Mouse (Mus musculus): ENCODE results near the gene L3mbtl4.

The L3mbtl4 gene

GRCm38 (mm10) chr17:68273527-68273926 is at the start of gene L3mbtl4:
TSS of gene L3mbtl4 (plus strand) at chr17:68273797.
- peak; percentile 17 for DNase-seq

GRCm38 (mm10) chr17:68230484-68230883 is 43.1 kb upstream of the L3mbtl4 start:
- DNase-seq, result no peak

GRCm38 (mm10) chr17:68235380-68235779 is 38.2 kb upstream of the L3mbtl4 start:
- DNase-seq, result no peak

DNA sequence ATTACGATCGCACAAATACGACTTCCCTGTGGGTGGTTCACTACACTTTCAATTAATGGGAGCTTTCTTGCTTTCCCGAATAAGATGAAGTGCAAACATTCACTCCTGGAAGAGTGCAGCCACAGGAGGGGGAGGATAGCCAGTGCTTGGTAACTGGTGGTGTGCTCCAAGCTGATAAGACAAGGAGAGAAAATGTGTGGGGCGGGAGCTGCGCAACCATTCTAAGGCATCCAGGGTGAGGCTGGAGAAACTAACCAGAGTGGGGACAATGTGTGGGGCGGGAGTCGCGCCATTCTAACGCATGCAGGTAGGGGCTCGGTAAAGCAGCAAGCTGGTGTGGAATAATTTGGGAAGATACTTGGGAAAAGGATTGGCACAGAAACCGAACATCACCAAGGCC is 36.6 kb upstream of the L3mbtl4 start:
- DNase-seq, result no peak

- peak; percentile 13 for DNase-seq
Measured at GRCm38 (mm10) chr17:68240171-68240570, 33.4 kb upstream of the L3mbtl4 start.

- DNase-seq, result peak; percentile 8
Measured at GRCm38 (mm10) chr17:68264835-68265557, 8.6 kb upstream of the L3mbtl4 start.

GRCm38 (mm10) chr17:68273954-68274353 is 357 bp downstream of the L3mbtl4 start:
- no peak for DNase-seq

DNA sequence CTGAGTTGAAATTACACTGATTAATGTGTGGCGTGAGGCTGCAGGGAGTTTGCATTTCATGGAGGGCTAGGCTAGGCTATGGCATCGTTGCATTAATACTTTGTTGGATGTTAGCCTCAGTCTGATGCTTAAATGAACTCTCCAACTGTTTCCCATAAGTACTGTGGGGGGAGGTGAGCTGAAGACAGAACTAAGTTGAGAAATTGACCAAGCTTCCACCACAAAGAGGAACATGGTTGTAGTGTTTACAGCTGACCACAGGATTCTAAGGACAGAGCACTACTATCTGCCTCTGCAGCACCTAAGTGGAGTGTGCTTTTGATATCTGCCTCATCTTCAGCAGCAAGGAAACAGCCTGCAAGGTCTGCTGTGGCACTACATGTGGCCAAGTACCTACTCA is 1.5 kb downstream of the L3mbtl4 start:
- no peak for DNase-seq

DNA sequence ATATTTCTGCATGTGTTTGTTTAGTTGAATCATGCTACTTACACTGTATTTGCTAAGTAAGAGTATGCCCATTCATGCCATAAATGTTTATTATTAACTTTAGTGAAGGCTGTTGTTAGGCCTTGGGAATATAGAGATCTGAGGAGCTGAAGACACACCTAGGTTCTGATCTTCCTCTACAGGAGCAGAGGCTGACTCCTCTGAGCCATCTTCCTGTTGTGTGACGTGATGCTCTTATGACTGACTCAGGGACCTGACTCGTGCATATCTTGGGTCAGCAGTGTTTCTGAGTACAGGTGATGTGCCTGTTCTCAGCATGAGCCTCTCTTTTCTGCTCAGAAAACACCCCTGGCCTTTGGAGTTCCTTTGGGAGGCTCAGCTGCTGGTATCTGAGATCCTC is 7.3 kb downstream of the L3mbtl4 start:
- DNase-seq, result no peak

GRCm38 (mm10) chr17:68285119-68285782 is 11.7 kb downstream of the L3mbtl4 start:
- DNase-seq, result no peak

GRCm38 (mm10) chr17:68288094-68288493 is 14.5 kb downstream of the L3mbtl4 start:
- DNase-seq, result no peak

GRCm38 (mm10) chr17:68288699-68289098 is 15.1 kb downstream of the L3mbtl4 start:
- no peak for DNase-seq

- DNase-seq, result no peak
Measured at GRCm38 (mm10) chr17:68291713-68292364, 18.2 kb downstream of the L3mbtl4 start.

- no peak for DNase-seq
Measured at GRCm38 (mm10) chr17:68308381-68308780, 34.8 kb downstream of the L3mbtl4 start.

- DNase-seq, result no peak
Measured at GRCm38 (mm10) chr17:68312286-68312927, 38.8 kb downstream of the L3mbtl4 start.

GRCm38 (mm10) chr17:68320940-68321339 is 47.3 kb downstream of the L3mbtl4 start:
- DNase-seq, result no peak

GRCm38 (mm10) chr17:68322607-68323006 is 49.0 kb downstream of the L3mbtl4 start:
- no peak for DNase-seq

GRCm38 (mm10) chr17:68332225-68332624 is 58.6 kb downstream of the L3mbtl4 start:
- DNase-seq, result no peak

DNA sequence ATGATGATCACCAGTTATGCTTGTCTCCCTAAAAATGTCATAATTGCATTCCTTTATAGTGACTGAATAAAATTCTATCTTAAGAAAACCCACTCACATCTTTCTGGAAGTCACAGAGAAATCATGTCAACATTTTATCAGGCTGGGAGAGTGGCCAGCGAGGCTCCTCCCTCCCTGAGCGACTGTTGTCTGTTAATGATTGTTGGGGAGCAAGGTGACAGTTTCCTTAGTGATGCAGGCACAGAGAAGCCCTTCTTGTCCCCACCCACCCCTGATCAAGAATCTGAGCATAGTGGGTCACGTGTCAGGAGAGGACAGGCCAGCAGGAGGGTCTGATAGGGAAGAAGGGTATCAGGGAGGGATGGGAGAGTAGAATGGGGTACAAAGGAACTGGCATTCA is 59.8 kb downstream of the L3mbtl4 start:
- no peak for DNase-seq

DNA sequence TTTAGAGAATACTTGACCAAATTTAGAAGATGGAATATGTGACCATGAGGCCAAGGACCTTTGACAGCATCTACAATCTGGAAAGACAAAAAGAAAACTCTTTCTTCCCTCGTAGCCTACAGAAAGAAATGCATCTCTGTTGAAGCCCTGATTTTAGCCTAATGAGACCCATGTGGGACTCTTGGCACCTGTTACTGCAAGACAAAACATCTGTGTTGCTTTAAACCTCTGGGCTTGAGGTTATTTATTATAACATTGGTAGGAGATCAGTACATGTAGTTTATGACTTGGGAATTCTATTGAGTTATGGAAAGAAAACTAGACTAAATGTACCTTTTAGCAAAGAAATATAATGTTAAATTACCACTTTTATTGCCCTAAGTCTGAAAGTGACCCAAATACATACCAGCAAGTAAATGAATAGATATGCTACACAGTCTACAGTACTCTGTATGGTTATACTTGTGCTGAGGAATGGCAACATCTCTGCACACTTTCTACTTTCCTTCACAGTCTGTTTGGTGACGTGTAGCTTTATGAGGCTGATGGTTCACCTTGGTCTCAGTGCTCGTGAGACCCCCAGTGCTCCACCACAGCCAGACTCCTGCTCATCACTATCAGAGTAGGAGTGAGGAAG is 65.4 kb downstream of the L3mbtl4 start:
- DNase-seq, result no peak

DNA sequence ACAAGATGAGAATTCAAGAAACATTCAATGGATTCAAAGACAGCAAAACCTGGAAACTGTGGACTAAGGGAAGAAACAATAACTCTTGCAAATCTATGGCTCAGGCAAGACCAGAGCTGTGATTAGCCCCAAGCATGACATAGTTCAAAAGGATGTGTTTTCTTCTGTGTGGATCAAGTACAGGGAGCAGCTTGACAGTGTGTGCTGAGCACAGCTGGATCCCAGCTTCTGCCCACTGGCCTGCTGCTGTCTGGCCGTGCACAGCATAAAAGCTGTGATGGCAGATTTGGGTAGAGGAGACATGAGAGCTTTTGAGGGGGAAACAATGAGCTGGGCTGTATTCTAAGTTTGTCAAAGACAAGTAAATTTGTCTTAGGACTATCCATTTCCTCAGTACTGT is 84.1 kb downstream of the L3mbtl4 start:
- DNase-seq, result no peak

DNA sequence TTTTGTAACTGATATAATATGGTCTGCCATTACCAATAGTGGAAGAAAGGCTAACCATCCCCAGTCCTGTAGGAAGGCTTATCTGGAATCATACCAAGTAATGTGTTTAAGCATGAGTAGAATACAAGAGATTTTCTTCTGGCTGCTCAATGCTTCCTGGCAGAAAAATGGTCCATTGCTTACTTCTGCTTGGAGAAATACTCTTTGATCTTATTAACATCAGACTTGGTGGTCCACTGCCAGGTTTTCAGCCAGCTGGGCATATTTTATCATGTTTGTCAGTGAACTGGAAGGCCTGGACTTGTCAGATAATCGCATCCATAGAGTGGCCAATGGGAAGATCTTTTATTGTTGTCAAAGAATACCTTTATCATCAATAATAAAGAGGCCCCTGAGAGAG is 97.5 kb downstream of the L3mbtl4 start:
- no peak for DNase-seq

DNA sequence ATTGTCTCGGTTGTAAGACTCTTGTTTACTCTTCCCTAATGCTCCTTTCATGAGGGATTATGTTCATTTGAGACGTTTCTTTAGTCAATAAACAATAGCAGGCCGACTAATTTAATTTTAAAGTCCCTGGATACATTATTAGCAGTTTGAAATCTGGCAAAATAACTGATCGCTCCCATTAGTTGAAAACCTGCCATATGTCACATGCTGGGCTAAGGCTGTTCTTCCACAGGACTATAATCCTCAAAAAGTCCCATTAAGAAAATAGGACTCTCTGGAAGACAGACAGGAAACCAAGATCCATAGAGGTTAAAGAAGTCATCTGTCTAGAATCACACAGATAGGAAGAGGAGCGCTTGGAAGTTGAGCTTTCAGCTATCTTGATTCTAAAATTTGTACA is 114.9 kb downstream of the L3mbtl4 start:
- DNase-seq, result no peak

Data from lung, postnatal 10 days (tissue).